Mouse (Mus musculus) thymus, postnatal 25 days (tissue): Measurements from ENCODE around the gene Nr4a1.

ENCODE experiments used
- DNase-seq: peaks from one replicate; pipeline ENCODE4 v3.0.0; 2022

The Nr4a1 gene

DNA sequence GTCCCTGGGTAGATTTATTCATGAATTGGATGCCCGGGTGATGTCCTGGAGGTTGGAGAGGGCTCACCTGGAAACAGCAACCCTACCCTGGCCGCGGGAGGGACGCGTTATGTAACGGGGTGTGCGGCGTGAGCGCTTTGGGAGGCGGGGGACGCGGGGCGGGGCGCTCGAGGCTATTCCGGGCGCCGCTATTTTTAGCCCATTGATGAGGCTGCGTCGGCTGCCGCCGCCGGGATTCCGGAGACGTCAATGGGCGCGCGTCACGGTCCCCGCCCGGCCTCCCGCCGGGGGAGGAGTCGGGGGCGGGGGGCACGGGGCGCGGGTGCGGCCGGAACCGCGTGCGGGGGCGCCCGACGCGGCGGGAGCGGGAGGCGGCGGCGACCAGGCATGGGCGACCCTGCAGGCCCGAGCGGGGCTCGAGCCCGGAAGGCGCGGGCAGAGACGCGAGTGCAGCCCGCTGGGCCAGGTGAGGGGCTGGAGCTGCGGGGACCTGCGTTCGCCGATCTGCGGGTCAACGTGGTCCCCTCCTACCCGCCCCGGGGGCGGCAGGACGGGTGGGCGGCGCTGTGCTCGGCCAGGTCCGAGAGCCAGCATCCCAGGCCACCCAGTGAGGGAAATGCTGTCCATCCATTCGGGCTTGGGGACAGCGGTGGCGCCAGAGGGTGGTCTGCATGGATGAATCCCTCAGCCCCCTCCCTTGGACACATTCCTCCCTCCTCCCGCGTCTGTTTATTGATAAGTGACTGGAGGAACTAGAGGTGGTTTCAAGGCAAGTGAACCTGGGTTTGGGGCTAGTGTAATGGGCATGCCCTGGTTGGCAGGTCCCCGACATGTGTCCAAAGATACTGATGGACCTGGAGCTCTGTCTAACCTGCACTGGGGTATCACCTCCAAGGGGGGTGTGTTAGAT lies at the start of gene Nr4a1:
Nr4a1 (plus strand) TSS at position 384 of the 910 bp plus-strand sequence.
- peak; percentile 72 for DNase-seq

DNA sequence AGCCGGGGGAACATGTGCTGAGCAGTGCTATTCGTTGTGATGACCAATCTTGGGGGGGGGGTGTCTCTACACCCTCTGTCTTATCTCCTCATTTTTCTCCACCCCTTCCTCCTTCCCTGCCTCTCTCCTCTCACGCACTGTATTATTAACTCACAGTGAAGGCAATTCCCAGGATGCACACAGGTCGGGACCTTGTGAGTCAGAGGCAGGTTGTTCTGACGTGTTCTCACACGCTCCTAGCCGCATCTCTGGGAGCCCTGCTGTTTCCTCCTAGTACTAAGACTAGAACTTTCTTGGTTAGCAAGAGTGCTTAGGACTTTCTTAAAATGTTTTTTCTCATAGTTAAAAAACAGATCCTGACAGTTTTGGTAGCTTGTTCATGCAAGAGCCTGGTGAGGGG lies 49.3 kb upstream of the Nr4a1 start:
- DNase-seq, result no peak

DNA sequence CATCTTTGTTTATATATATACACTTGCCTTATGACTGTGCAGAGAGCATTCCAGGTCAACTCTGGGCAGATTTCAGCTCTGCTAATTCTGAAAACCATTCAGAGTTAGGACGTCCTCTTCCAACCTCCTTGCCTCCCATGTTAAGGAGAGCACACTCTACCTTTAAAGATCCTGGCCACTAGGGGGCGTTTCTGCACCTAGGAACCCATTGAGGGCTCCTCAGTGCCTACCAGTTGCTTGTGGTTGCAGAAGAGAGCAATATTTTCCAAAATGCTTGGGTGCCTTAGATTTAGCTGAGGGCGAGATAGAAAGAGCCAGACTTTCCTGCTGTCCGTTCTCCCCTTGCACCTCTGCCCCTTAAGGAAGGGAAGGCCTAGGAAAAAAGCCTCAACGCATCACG lies 43.8 kb upstream of the Nr4a1 start:
- peak; percentile 74 for DNase-seq

DNA sequence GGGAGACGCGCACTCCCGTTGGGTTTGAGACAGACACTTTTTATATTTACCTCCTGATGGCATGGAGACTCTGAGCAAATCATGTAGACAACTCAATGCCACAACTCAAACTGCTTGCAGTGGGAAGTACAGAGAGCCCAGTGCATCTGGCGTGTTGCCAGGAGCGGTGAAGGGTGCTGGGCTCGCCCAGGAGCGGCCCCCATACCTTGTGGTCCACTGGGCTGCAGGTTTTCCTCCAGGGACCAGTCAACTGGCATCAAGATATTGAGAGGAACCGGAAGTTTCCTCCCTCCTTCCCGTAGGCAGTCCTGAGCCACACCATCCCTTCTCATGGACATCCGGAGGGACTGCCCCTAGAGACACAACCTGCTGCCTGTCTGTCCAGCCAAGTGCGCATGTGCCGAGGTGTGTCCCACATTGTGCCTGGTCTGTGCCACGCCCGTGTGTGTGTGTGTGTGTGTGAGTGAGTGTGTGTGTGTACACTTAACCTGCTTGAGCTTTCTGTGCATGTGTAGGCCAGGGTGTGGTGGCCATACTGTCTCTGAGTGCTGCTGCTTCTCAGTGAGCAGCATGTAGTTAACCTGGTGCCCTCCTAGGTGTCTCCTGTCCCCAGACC lies 43.0 kb upstream of the Nr4a1 start:
- no peak for DNase-seq

DNA sequence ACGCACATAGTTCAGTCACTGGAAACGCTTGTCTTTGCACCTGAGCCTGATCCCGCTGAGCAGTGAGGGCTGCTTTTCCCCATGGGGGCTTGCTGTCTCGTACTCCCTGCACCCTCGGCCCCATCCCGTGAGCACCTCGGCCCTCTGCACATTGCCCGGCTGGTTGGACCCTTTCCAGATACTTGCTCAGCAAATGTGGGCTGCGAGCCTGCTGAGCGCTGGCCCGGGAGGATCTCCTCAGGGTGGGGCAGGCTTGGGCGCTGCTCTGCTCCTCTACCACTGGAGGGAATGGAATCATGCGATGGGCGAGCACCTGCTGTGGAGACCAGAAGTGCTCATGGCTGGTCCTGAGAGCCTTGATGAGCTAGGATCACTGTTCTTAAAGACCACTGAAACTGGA lies 41.6 kb upstream of the Nr4a1 start:
- no peak for DNase-seq

DNA sequence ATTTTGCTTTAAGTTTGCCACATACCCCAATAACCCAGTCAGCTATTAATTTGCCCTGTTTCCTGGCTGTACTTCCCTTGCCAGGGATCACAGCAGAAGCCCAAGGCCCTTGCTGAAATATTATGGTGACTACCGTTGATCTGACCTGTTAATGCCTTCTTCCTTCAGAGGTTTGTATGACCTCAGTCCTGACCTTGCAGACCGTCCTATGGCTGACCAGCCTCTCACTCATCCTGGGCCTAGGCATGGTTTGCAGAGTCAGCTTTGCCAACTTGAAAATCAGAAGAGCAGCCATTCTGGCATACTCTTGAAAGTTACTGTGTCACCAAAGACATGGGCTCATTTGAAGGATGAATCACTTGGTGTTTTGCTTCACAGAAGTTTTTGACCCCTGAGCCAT lies 38.9 kb upstream of the Nr4a1 start:
- DNase-seq, result no peak

DNA sequence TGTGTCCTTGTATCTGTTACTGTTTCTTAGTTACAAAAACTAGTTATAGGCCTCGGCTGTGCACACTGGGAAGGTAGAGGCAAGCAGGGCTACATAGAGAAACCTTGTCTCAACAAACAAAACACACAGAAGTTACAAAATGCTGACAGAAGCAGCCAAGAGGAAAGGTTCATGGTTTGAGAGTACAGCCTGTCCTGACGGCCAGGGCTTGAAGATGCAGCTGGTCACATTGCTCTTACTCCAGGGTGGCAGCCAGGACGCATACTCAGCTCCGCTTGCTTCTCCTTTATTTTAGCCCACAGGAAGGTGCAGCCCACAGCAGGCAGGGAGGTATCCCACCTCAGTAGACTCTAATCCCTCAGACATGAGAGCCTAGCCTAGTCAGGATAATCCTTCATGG lies 38.0 kb upstream of the Nr4a1 start:
- no peak for DNase-seq

DNA sequence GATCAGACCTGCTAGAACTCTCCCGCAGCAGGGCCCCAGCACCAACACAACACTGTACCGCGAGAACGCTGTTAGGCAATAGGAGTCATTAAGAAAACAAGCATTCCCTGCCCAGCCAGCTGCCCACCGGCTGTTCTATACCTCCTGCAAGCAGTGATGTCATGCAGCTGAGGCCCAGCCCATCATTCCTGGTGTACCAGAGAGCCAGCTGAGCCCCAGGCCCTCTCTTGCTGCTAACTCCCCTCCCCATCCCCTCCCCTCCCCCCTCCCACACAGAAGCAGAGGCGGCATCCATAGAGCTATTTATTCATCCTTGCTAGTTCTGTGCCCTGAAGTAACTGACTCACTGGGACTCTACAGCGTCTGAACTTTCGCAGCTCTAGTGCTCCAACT lies 33.2 kb upstream of the Nr4a1 start:
- DNase-seq, result no peak

DNA sequence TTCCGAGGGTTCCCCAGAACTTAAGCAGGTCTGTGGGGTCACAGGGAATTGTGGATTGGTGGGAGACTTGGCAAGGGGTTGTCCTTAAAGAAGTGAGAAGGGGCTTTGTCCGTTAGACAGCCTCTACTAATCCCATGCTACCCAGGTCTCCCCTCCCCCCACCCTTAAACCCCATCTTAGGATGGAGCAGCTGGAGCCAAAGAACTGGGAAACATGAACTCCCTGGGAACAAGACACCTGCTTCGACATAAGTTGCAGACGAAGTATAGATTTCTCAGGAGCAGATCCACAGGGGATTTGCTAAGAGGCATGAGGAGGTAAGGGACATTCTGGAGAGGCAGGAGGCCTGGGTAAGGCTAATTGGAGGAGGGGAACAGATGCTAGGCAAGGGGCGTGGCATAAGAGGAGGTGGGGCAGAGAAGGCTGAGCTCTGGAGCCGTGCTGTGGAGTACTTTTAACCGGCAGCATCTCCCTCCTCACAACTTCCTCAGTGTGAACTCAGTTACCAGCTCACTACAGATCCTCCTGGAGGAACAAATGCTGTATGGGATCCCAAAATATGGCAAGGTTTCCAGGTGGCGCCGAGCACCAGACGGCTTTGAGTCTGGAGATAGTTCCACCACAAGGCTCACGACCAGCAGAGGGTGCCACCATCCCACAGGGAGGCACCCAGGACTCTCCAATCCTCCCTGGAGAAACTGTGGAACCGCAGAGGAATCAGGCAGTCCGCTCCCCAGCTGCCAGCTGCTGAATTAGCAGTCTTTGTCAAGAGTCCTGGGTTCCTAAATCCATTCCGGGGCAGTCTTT lies 32.6 kb upstream of the Nr4a1 start:
- peak; percentile 78 for DNase-seq

DNA sequence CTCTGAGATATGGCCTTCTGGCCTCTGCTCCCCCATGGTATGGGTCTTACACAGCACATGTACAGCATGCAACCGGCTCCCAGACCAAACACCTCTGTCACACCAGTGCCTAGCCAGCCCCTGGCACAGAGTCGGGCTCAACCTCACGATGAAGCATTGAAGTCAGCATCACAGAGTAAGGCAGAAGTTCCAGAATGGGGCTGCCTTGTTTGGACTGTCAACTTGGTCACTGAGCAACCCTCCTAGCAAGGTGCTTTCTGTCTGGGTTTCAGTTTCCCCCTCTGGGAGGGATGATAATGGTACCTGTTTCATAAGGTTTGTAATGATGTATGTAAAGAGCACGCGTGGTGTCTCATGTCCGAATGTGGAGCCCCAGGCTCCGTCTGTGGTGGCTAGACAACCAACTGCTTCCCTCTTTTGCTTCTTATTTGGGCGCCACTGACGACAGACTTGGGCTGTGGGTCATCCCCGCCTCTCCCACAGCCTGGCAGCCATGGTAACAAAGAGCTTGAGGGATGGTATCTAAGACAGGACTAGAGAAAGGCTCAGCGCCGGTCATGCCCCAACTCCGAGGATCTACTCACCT lies 31.1 kb upstream of the Nr4a1 start:
- no peak for DNase-seq

DNA sequence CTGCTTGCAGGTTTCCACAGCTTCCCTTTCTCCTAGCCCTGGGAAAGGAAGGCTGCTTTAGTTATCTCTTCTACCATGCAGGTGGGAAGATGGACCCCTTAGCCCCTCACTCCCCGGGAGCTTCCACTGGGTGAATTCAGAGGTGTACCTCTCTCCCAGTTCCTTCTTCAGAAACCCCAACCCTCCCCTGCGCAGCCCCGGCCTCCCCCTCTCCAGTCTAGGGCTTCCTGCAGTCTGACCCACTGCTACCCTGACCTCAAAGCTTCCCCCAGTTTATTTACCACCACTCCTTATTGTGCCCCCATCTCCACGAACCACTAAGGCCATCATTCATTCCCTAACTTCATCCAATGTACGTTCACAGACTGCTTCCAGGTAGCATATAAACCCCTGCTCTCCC lies 30.5 kb upstream of the Nr4a1 start:
- no peak for DNase-seq

DNA sequence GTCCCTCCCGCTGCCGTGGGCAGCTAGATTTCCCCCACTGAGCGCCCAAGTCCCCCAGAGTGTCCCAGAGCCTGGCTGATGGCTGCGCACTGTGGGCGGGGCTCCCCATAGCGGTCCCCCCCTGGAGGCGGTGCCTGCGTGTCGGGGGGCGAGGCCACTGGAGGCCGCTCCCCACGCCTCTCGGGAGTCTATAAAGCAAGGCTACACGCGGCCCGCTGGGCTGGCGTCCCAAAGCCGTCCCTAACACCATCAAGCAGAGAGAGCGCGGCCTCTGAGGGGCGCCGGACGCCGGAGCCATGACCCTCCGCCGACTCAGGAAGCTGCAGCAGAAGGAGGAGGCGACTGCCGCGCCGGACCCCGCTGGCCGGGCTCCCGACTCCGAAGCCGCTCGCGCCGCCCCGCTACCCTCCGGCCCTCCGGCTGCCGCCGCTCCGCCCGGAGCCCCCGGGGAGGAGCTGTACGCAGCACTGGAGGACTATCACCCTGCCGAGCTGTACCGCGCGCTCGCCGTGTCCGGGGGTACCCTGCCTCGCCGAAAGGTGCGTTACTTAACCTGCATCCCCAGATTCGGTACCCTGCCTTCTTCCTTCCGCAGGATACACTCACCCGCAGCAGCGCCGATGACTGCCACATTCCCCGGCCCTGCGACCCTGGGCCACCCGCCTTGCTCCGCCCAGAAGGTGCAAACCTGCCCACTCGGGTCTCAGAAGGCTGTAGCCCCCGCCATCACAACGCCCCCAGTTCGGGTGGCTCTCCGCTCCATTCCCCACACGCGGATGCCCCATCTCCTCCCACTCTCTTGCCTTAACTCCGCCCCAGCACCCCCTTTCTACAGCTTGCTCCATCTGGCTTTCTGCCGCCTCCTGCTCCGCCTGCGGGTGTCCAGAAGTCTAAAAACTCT lies 29.8 kb upstream of the Nr4a1 start, which contains the start of gene Grasp:
Grasp (plus strand) TSS at position 183 of the 901 bp plus-strand sequence.
- DNase-seq, result peak; percentile 82

DNA sequence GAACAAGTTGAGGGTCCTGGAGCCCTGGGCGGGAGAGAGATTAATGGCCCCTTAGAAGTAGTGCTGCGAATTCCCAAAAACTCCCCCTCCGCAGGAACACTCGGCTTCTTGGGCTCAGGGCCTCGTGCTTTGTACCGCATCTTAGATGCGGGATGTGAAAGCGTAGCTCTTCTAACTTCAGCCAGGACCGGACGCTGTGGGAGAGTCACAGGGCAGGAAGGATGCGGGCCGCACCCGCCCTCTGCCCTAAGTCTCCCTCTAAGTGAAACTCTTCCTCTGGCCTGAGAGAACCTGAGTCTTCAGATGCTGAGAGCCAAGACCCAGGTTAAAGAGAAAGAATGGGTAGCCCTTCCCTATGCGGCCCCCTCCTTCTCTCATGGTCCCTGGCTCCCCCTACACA lies 29.1 kb upstream of the Nr4a1 start:
- no peak for DNase-seq

DNA sequence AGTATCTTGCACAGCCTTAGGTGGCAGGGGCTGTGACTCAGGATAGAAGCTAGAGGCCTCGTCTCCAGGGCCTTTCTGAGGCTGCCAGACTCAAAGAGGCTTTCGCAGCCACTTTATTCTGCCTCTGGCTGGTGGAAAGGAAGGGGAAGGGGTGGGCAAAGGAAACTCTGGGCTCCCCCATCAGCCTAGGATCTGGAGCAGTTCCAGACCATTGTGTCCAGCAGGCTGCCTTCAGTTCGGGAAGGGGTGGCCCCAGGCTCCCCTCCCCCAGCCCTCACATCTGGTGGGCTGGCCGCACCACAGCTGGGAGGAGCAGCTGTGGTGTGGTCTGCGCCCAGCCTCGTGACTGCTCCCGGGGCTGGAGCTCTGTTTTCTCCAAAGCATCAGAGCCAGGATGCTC lies 26.1 kb upstream of the Nr4a1 start:
- no peak for DNase-seq

DNA sequence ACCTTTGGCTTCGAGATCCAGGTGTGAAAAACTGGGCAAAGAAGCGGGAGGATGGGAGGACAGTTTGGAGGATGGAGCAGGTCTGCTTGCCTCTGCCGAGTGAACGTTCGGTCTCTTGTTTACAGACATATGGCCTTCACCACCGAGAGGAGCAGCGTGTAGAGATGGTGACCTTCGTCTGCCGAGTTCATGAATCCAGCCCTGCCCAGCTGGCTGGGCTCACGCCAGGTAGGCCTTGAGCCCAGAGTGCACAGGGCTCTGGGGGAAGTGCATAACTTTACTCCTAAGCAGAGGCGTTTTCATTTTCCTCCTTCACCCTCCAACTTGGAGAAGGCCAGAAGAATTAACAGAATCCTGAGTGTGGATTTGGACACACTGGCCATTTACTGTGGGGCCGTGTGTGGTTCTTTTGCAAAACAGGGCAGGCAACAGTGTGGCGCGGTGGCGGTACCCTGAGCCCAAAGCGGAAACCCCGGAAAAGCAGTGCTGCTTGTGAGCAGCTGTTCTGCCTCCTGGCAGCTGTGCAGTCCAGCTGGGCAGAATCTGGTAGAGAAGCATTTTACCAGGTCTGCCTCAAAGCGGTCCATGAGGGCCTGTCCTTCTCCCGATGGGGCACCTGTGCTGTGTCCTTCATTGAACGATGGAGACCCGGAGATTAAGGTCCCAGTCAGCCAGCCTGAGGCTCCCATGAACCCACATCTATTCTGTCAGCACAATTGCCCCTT lies 25.0 kb upstream of the Nr4a1 start:
- DNase-seq, result no peak

DNA sequence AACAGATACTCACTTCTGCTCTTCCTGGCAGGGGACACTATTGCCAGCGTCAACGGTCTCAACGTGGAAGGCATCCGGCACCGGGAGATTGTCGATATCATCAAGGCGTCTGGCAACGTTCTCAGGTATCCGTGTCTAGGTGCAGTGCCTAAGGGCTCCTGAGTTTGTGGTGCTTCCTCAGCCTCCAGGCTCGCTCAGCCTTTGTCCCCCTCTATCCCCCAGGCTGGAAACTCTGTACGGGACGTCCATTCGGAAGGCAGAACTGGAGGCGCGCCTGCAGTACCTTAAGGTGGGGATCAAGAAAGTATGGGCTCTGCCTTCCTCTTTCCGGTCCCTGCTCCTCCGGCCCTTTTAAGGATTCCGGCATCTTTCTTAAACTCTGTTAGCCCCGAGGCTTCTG lies 23.6 kb upstream of the Nr4a1 start:
- no peak for DNase-seq

DNA sequence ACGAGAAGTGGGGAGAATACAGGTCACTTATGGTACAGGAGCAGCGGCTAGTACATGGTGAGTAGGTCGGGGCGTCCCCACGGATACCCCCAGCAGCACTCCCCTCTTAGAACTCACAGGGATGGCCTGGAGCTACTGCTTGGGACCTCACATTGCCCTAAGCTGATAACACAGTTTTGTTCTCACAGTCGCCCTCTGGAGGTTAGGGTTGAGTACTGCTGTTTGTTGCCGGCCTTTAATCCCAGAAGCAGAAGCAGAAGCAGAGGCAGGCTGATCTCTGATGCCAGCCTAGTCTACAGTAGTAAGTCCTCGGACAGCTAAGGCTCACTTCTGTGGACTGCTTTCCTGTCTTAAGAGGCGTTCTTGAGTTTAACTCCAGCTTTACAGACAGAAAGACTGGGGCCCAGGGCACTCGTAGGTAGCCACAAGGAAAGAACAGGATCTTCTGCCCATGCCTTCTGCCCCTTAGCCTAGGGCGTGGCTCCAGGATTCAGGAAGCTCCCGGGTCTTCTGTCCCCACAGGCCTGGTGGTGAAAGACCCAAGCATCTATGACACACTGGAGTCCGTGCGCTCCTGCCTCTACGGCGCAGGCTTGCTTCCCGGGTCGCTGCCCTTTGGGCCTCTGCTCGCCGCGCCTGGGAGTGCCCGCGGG lies 22.9 kb upstream of the Nr4a1 start:
- DNase-seq, result no peak

DNA sequence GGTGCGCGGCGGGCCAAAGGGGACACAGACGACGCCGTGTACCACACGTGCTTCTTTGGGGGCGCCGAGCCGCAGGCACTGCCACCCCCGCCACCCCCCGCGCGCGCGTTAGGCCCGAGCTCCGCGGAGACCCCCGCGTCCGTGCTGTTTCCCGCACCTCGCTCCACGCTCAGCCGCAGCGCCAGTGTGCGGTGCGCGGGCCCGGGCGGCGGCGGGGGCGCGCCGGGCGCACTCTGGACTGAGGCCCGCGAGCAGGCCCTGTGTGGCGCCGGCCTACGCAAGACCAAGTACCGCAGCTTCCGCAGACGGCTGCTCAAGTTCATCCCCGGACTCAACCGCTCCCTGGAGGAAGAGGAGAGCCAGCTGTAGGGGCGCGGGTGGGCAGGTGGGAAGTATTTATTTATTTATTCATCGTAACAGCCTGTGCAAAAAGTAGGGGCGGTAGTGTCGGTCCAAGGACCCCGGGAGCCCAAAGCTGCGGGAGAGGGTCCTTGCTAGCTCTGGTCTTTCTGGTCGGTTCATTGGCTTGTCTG lies 22.4 kb upstream of the Nr4a1 start:
- no peak for DNase-seq

DNA sequence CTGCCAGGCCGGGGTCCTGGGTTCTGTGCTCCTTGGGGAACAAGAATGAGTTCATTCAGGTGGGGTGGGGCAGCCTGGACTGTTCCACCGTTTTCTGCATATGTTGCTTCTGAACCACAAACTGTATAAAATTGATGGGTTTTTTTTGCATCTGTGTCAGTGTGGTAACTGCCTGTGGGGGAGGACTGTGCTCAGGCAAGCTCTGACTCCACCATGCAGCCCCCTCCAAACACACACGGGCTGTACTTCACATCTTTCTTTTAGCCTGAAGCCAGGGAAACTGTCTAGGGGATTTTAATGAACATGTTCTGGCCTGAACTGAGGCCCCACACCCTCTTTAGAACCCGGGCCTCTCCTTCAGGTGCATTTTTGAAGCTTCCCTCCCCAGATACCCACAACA lies 21.5 kb upstream of the Nr4a1 start:
- DNase-seq, result no peak

DNA sequence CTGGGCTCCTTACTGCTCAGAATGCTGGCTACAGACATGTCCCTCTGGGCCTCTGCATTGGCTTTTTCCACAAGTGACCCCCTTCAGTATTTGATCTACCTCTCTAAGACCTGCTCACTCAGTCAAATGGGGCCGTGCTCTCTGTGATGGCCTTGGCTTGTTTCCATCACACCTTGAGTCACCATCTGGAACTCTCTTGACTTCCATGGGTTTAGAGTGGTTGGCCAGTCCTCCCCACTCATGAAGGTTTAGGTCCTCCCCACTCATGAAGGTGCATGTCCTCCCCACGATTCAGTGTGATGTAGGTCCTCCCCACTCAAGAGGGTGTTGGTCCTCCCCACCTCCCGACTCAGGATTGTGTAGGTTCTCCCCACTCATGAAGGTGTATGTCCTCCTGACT lies 20.9 kb upstream of the Nr4a1 start:
- no peak for DNase-seq
